Mouse (Mus musculus): ENCODE measurements around the gene Hid1.

GRCm38 (mm10) chr11:115393721-115394325 is 26.3 kb upstream of the Hid1 start:
- no peak for TF ChIP-seq CHD2 (IDR thresholded peaks at IDR 0.05; ENCODE audit: low read depth, low read length)
- TF ChIP-seq MAFK (IDR thresholded peaks at IDR 0.05; ENCODE audit: insufficient read depth, low read depth, low read length): no peak
- no peak for TF ChIP-seq HCFC1 (IDR thresholded peaks at IDR 0.05; ENCODE audit: borderline replicate concordance, insufficient read depth, low read length)
- TF ChIP-seq ZNF384 (IDR thresholded peaks at IDR 0.05; ENCODE audit: low read depth, low read length): no peak
- TF ChIP-seq ZC3H11A (IDR thresholded peaks at IDR 0.05; ENCODE audit: borderline replicate concordance, low read depth, low read length): no peak
